ENCODE assay signal across 11 mouse cellular contexts in genomic region chr13:63410578-63411298, GRCm38 (mm10).
DNase-seq lines count a peak whose midpoint lies in the region; ATAC-seq lines count a peak whose summit lies in the region.
"Had no signal": no experiment of that assay in that cellular context is flagged by ENCODE, and none has a peak within 500 bp of the region (broad histone marks: within the 10 kb centered on the region; RNA-seq: fewer than 3 reads in every experiment).

No protein-coding gene starts in this region.

- WGBS in heart, embryonic 12.5 days = 57% methylated on average over 9 of the region's 9 CpGs
- 21% methylated on average over 9 of the region's 9 CpGs for WGBS in liver, embryonic 13.5 days (ENCODE audit: insufficient replicate concordance)

- no peak overlapping the region for H3K4me2 ChIP-seq in heart, embryonic 12.5 days
- H3K4me2 ChIP-seq in liver, embryonic 13.5 days = peak overlapping the region; percentile 59
- H3K4me2 ChIP-seq: forebrain, embryonic 13.5 days had no signal

- H3K4me1 ChIP-seq in heart, embryonic 12.5 days (replicated peaks) = peaks cover 23% of the 10 kb centered on the region
- H3K4me1 ChIP-seq in liver, embryonic 13.5 days (replicated peaks) = peaks cover 40% of the 10 kb centered on the region
- H3K4me1 ChIP-seq: forebrain, embryonic 13.5 days had no signal

- no peaks in the 10 kb centered on the region for H3K27me3 ChIP-seq in heart, embryonic 12.5 days (replicated peaks)
- H3K27me3 ChIP-seq in liver, embryonic 13.5 days = no peaks in the 10 kb centered on the region
- H3K27me3 ChIP-seq: forebrain, embryonic 13.5 days had no signal

- H3K36me3 ChIP-seq in heart, embryonic 12.5 days = 0 out of 2 replicates have a peak, but pooled peaks cover 4% of the 10 kb centered on the region
- no peaks in the 10 kb centered on the region for H3K36me3 ChIP-seq in liver, embryonic 13.5 days

- H3K4me3 ChIP-seq in heart, embryonic 12.5 days = no peak overlapping the region
- peak overlapping the region; percentile 18 for H3K4me3 ChIP-seq in liver, embryonic 13.5 days (replicated peaks)
- H3K4me3 ChIP-seq: forebrain, embryonic 13.5 days had no signal

- no peak for DNase-seq in heart, postnatal 25 days (ENCODE audit: low spot score)
- peak; percentile 56 for DNase-seq in CD4-positive helper T cell, adult 2 months (ENCODE audit: low read depth, low spot score)
- peak; percentile 49 for DNase-seq in liver, embryonic 13.5 days
- no peak for DNase-seq in gastrocnemius, adult 18-20 months (ENCODE audit: low spot score)
- DNase-seq in right cerebral cortex, postnatal 25 days = no peak
- DNase-seq in embryo, embryonic 10 days (ENCODE audit: low spot score) = no peak
- DNase-seq: cerebellum, postnatal 25 days; heart, postnatal 4 days had no signal

- H3K9me3 ChIP-seq in heart, embryonic 12.5 days (replicated peaks) = no peaks in the 10 kb centered on the region
- no peaks in the 10 kb centered on the region for H3K9me3 ChIP-seq in liver, embryonic 13.5 days (replicated peaks)
- H3K9me3 ChIP-seq: forebrain, embryonic 13.5 days had no signal

- no peak overlapping the region for H3K9ac ChIP-seq in heart, embryonic 12.5 days
- peak overlapping the region; percentile 44 for H3K9ac ChIP-seq in liver, embryonic 13.5 days
- H3K9ac ChIP-seq: forebrain, embryonic 13.5 days had no signal

- intact Hi-C loops in heart, postnatal 25 days (cut with DNase I) = no loop called here

- H3K27ac ChIP-seq in heart, embryonic 12.5 days (ENCODE audit: poor library complexity, severe bottlenecking) = peak overlapping the region; percentile 38
- peak overlapping the region; percentile 85 for H3K27ac ChIP-seq in liver, embryonic 13.5 days
- H3K27ac ChIP-seq: forebrain, embryonic 13.5 days had no signal

- ATAC-seq in heart, embryonic 12.5 days (ENCODE audit: insufficient number of reproducible peaks, low FRiP score) = no peak
- peak; percentile 93 for ATAC-seq in erythroblast, adult 5-6 weeks (replicated peaks; ENCODE audit: low FRiP score, poor library complexity, severe bottlenecking)
- ATAC-seq in liver, embryonic 13.5 days (ENCODE audit: low read depth) = peak; percentile 96
- ATAC-seq: forebrain, embryonic 13.5 days had no signal

Comparison
In these comparisons a context has a peak if more than half of its experiments do, and no peak if none do; other contexts are left out.
1. DNase-seq: peak in CD4-positive helper T cell, adult 2 months (single experiment) and liver, embryonic 13.5 days (single experiment); none in heart, postnatal 25 days (single experiment), gastrocnemius, adult 18-20 months (single experiment), right cerebral cortex, postnatal 25 days (single experiment) and embryo, embryonic 10 days (single experiment).